Mouse (Mus musculus) T-cell, adult 2 months (primary cell): ENCODE results near the gene Amfr.

ENCODE experiments used
- DNase-seq: peaks from one replicate; pipeline ENCODE4 v3.0.0; 2022; ENCODE audit warnings: low spot score

Amfr gene

GRCm38 (mm10) chr8:93981679-93982215 is 30.9 kb downstream of the Amfr start:
- no peak for DNase-seq

- no peak for DNase-seq
Observed at GRCm38 (mm10) chr8:93980141-93980540, 32.5 kb downstream of the Amfr start.

- DNase-seq = no peak
Observed at GRCm38 (mm10) chr8:93976446-93977211, 36.0 kb downstream of the Amfr start.

GRCm38 (mm10) chr8:93975358-93975757 is 37.3 kb downstream of the Amfr start:
- DNase-seq = no peak

- DNase-seq = no peak
Observed at GRCm38 (mm10) chr8:93974602-93975186, 37.9 kb downstream of the Amfr start.

GRCm38 (mm10) chr8:93973831-93974375 is 38.7 kb downstream of the Amfr start:
- no peak for DNase-seq

- no peak for DNase-seq
Observed at GRCm38 (mm10) chr8:93972971-93973734, 39.5 kb downstream of the Amfr start.

- no peak for DNase-seq
Observed at GRCm38 (mm10) chr8:93972211-93972610, 40.4 kb downstream of the Amfr start.

- DNase-seq = no peak
Observed at GRCm38 (mm10) chr8:93971451-93971850, 41.2 kb downstream of the Amfr start.

GRCm38 (mm10) chr8:93969626-93970340 is 42.9 kb downstream of the Amfr start:
- DNase-seq = no peak

- DNase-seq = no peak
Observed at GRCm38 (mm10) chr8:93968293-93968692, 44.3 kb downstream of the Amfr start.

GRCm38 (mm10) chr8:93960909-93961308 is 51.7 kb downstream of the Amfr start:
- DNase-seq = no peak

- DNase-seq = no peak
Observed at GRCm38 (mm10) chr8:93958402-93958801, 54.2 kb downstream of the Amfr start.

- no peak for DNase-seq
Observed at GRCm38 (mm10) chr8:93952511-93952910, 60.1 kb downstream of the Amfr start.

- DNase-seq = no peak
Observed at GRCm38 (mm10) chr8:93950133-93950532, 62.5 kb downstream of the Amfr start.

- no peak for DNase-seq
Observed at GRCm38 (mm10) chr8:93946397-93946796, 66.2 kb downstream of the Amfr start.

GRCm38 (mm10) chr8:93945781-93946180 is 66.9 kb downstream of the Amfr start:
- DNase-seq = no peak

GRCm38 (mm10) chr8:93941636-93942054 is 71.0 kb downstream of the Amfr start:
- no peak for DNase-seq

- DNase-seq = no peak
Observed at GRCm38 (mm10) chr8:93940542-93941423, 71.9 kb downstream of the Amfr start.

- DNase-seq = no peak
Observed at GRCm38 (mm10) chr8:93938193-93938592, 74.4 kb downstream of the Amfr start.

- no peak for DNase-seq
Observed at GRCm38 (mm10) chr8:93933288-93933687, 79.4 kb downstream of the Amfr start.
